Mouse (Mus musculus): Measurements from ENCODE around the gene Six5. TPM values are rescaled to one million over a fixed set of nuclear protein-coding genes. Genes with fewer than 3 reads are reported as not detected.

Gene Six5
- polyA plus RNA-seq, 1 experiment = 0.23 TPM

GRCm38 (mm10) chr7:19092381-19093173 lies 1.8 kb upstream of the Six5 start:
- H3K9me3 ChIP-seq (ENCODE audit: control insufficient read depth, low read length) = no peaks in the 10 kb centered on the region
- TF ChIP-seq TAL1 (IDR thresholded peaks at IDR 0.05; ENCODE audit: low read length) (no peak), GATA1 (IDR thresholded peaks at IDR 0.05; ENCODE audit: low read length) (no peak)
- peaks cover 52% of the 10 kb centered on the region for H3K27me3 ChIP-seq (ENCODE audit: control insufficient read depth)
- H3K4me3 ChIP-seq (replicated peaks) = peak overlapping the region; percentile 74
- H3K36me3 ChIP-seq (ENCODE audit: control insufficient read depth) = peaks cover 11% of the 10 kb centered on the region
- peaks cover 69% of the 10 kb centered on the region for H3K4me1 ChIP-seq (ENCODE audit: control insufficient read depth)

- Histone ChIP-seq H3K4me1 (ENCODE audit: control insufficient read depth) (peaks cover 66% of the 10 kb centered on the region), H3K4me3 (replicated peaks) (peak overlapping the region; percentile 74), H3K27me3 (ENCODE audit: control insufficient read depth) (peaks cover 57% of the 10 kb centered on the region), H3K9me3 (ENCODE audit: control insufficient read depth, low read length) (no peaks in the 10 kb centered on the region), H3K36me3 (ENCODE audit: control insufficient read depth) (peaks cover 6% of the 10 kb centered on the region)
- TF ChIP-seq GATA1 (IDR thresholded peaks at IDR 0.05; ENCODE audit: low read length) (no peak), TAL1 (IDR thresholded peaks at IDR 0.05; ENCODE audit: low read length) (no peak)
Observed at GRCm38 (mm10) chr7:19093174-19093521, 1.2 kb upstream of the Six5 start.

GRCm38 (mm10) chr7:19093537-19094385 lies 633 bp upstream of the Six5 start:
- peaks cover 58% of the 10 kb centered on the region for H3K27me3 ChIP-seq (ENCODE audit: control insufficient read depth)
- peaks cover 60% of the 10 kb centered on the region for H3K4me1 ChIP-seq (ENCODE audit: control insufficient read depth)
- H3K36me3 ChIP-seq (ENCODE audit: control insufficient read depth) = peaks cover 5% of the 10 kb centered on the region
- H3K9me3 ChIP-seq (ENCODE audit: control insufficient read depth, low read length) = no peaks in the 10 kb centered on the region
- TF ChIP-seq TAL1 (IDR thresholded peaks at IDR 0.05; ENCODE audit: low read length) (no peak), GATA1 (IDR thresholded peaks at IDR 0.05; ENCODE audit: low read length) (no peak)
- H3K4me3 ChIP-seq (replicated peaks) = peak overlapping the region; percentile 74

- Histone ChIP-seq H3K4me3 (replicated peaks) (peak overlapping the region; percentile 74), H3K36me3 (ENCODE audit: control insufficient read depth) (peaks cover 5% of the 10 kb centered on the region), H3K9me3 (ENCODE audit: control insufficient read depth, low read length) (no peaks in the 10 kb centered on the region), H3K4me1 (ENCODE audit: control insufficient read depth) (peaks cover 58% of the 10 kb centered on the region), H3K27me3 (ENCODE audit: control insufficient read depth) (peaks cover 61% of the 10 kb centered on the region)
- TF ChIP-seq TAL1 (IDR thresholded peaks at IDR 0.05; ENCODE audit: low read length) = no peak
- no peak for TF ChIP-seq GATA1 (IDR thresholded peaks at IDR 0.05; ENCODE audit: low read length)
Observed at GRCm38 (mm10) chr7:19094826-19095750, 694 bp downstream of the Six5 start.

GRCm38 (mm10) chr7:19095751-19096110 lies 1.3 kb downstream of the Six5 start:
- Histone ChIP-seq H3K36me3 (ENCODE audit: control insufficient read depth) (peaks cover 3% of the 10 kb centered on the region), H3K4me3 (replicated peaks) (peak overlapping the region; percentile 74), H3K4me1 (ENCODE audit: control insufficient read depth) (peaks cover 58% of the 10 kb centered on the region), H3K27me3 (ENCODE audit: control insufficient read depth) (peaks cover 61% of the 10 kb centered on the region), H3K9me3 (ENCODE audit: control insufficient read depth, low read length) (no peaks in the 10 kb centered on the region)
- TF ChIP-seq GATA1 (IDR thresholded peaks at IDR 0.05; ENCODE audit: low read length) (no peak), TAL1 (IDR thresholded peaks at IDR 0.05; ENCODE audit: low read length) (no peak)

GRCm38 (mm10) chr7:19096421-19096976 lies 2.1 kb downstream of the Six5 start:
- Histone ChIP-seq H3K36me3 (ENCODE audit: control insufficient read depth) (peaks cover 3% of the 10 kb centered on the region; the same call in 1 of the 2 replicates), H3K4me3 (replicated peaks) (no peak overlapping the region), H3K4me1 (ENCODE audit: control insufficient read depth) (peaks cover 58% of the 10 kb centered on the region), H3K9me3 (ENCODE audit: control insufficient read depth, low read length) (no peaks in the 10 kb centered on the region), H3K27me3 (ENCODE audit: control insufficient read depth) (peaks cover 57% of the 10 kb centered on the region)
- TF ChIP-seq TAL1 (IDR thresholded peaks at IDR 0.05; ENCODE audit: low read length) (no peak), GATA1 (IDR thresholded peaks at IDR 0.05; ENCODE audit: low read length) (no peak)

- H3K27me3 ChIP-seq (ENCODE audit: control insufficient read depth) = peaks cover 53% of the 10 kb centered on the region
- no peak overlapping the region for H3K4me3 ChIP-seq (replicated peaks)
- no peaks in the 10 kb centered on the region for H3K9me3 ChIP-seq (ENCODE audit: control insufficient read depth, low read length)
- H3K4me1 ChIP-seq (ENCODE audit: control insufficient read depth) = peaks cover 55% of the 10 kb centered on the region
- H3K36me3 ChIP-seq (ENCODE audit: control insufficient read depth) = peaks cover 3% of the 10 kb centered on the region; the same call in 1 of the 2 replicates
- TF ChIP-seq GATA1 (IDR thresholded peaks at IDR 0.05; ENCODE audit: low read length) (no peak), TAL1 (IDR thresholded peaks at IDR 0.05; ENCODE audit: low read length) (no peak)
Observed at GRCm38 (mm10) chr7:19097217-19097616, 2.8 kb downstream of the Six5 start.

GRCm38 (mm10) chr7:19097863-19098262 lies 3.5 kb downstream of the Six5 start:
- Histone ChIP-seq H3K4me1 (ENCODE audit: control insufficient read depth) (peaks cover 49% of the 10 kb centered on the region), H3K36me3 (ENCODE audit: control insufficient read depth) (peaks cover 3% of the 10 kb centered on the region; the same call in 1 of the 2 replicates), H3K27me3 (ENCODE audit: control insufficient read depth) (peaks cover 47% of the 10 kb centered on the region), H3K9me3 (ENCODE audit: control insufficient read depth, low read length) (no peaks in the 10 kb centered on the region), H3K4me3 (replicated peaks) (no peak overlapping the region)
- TF ChIP-seq GATA1 (IDR thresholded peaks at IDR 0.05; ENCODE audit: low read length) (no peak), TAL1 (IDR thresholded peaks at IDR 0.05; ENCODE audit: low read length) (no peak)
